Mouse (Mus musculus) heart, embryonic 16.5 days (tissue): Measurements from ENCODE around the gene Brms1l. TPM values are rescaled to one million over a fixed set of nuclear protein-coding genes. Genes with fewer than 3 reads are reported as not detected.

ENCODE experiments used
- ATAC-seq: fragments of 200-750 bp; cut with Nextera tagmentation; replicated peaks from 2 replicates; pipeline ENCODE4 v1.8.0; 2017; ENCODE audit warnings: moderate number of reproducible peaks; ENCODE audit not compliant: insufficient read depth, low FRiP score; ENCODE audit errors: extremely low read depth
- H3K27ac ChIP-seq: fragments of 300-500 bp; sonication (generic); 2 replicates; pipeline ENCODE4 v1.5.1; 2014; ENCODE audit warnings: mild to moderate bottlenecking, low read length, control low read depth, moderate library complexity
- H3K27me3 ChIP-seq: fragments of 300-500 bp; sonication (generic); 2 replicates; pipeline ENCODE4 v1.6.1; 2014; ENCODE audit warnings: low read length, mixed read lengths; ENCODE audit not compliant: control insufficient read depth, insufficient read depth
- H3K36me3 ChIP-seq: fragments of 300-500 bp; sonication (generic); 2 replicates; pipeline ENCODE4 v1.6.1; 2014; ENCODE audit not compliant: control insufficient read depth, insufficient read depth
- H3K4me1 ChIP-seq: fragments of 300-500 bp; sonication (generic); 2 replicates; pipeline ENCODE4 v1.6.1; 2014; ENCODE audit warnings: low read length, mixed read lengths; ENCODE audit not compliant: control insufficient read depth, insufficient read depth
- H3K4me2 ChIP-seq: fragments of 300-500 bp; sonication (generic); 2 replicates; pipeline ENCODE4 v1.6.1; 2014; ENCODE audit warnings: low read depth, mild to moderate bottlenecking, control low read depth, low read length
- H3K4me3 ChIP-seq: fragments of 300-500 bp; sonication (generic); 2 replicates; pipeline ENCODE4 v1.5.1; 2014; ENCODE audit warnings: mild to moderate bottlenecking, control low read depth, low read length
- H3K9ac ChIP-seq: fragments of 300-500 bp; sonication (generic); 2 replicates; pipeline ENCODE4 v1.6.1; 2014; ENCODE audit warnings: low read length, control low read depth
- H3K9me3 ChIP-seq: fragments of 300-500 bp; sonication (generic); replicated peaks from 2 replicates; pipeline ENCODE4 v1.6.1; 2016; ENCODE audit warnings: low read length; ENCODE audit not compliant: control insufficient read depth
- WGBS: fragments of 180-500 bp; shearing (Covaris S2); extraction: QIAGEN DNeasy Blood & Tissue Kit; methylation state at CpG from one replicate; pipeline ENCODE4 v1.1.7; 2014; 5-methylcytosine and 5-hydroxymethylcytosine counted together
- microRNA-seq: library from miRNA; unstranded; fragments of <30 nt; microRNA quantifications from one replicate; pipeline ENCODE4, GENCODE M21; 2017
- polyA plus RNA-seq: library from polyadenylated mRNA; unstranded; fragments of >200 nt; fragmentation: Nextera tagmentation; extraction: Ambion mirVana; gene quantifications from 2 replicates; pipeline ENCODE4 v1.2.1, GENCODE M21; 2015

Gene Brms1l
- polyA plus RNA-seq, 1 experiment from 2014 or later: 30.8 TPM

DNA sequence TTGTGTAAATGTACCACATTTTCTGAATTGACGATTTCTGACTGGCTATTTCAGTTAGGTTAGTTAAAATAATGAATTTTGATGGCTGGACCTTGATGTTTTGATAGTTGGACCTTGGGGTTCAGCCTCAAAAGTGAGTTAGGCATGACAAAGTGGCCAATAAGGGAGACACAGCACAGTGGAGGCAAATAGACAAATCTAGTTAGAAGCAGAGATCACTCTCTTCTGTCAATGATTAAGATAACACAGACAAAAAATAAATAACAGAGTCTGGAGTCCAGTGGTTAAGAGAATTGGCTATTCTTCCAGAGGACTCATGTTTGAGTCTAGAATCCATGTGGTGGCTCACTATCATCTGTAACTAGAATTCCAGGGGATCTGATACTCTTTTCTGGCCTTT lies 68.7 kb downstream of the Brms1l start:
- WGBS: 67% methylated on average over 1 of the region's 1 CpGs

DNA sequence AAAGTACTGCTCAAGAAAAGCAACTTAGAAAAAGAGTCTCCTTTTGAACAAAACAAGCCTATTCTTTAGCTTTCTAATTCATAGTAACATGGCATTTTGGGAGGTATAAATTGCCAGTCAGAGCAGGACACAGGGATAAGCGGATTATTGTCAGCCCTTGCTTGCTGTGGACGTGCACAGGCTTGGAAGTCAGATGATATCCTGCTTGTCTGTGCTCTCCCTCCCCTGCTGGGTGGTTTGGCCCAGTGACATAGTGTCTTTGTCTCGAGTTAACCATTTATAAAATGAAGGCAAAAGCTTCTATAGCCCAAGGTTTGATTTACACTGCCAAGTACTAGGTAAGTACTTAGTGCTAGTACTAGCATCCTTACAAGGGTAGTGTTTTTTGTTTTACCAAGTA lies 76.0 kb downstream of the Brms1l start:
- ATAC-seq: no peak
- Histone ChIP-seq H3K4me2 (no peak overlapping the region), H3K27ac (no peak overlapping the region), H3K4me3 (no peak overlapping the region), H3K27me3 (no peaks in the 10 kb centered on the region), H3K36me3 (no peaks in the 10 kb centered on the region), H3K9me3 (no peaks in the 10 kb centered on the region), H3K4me1 (no peaks in the 10 kb centered on the region), H3K9ac (no peak overlapping the region)
- 54% methylated on average over 3 of the region's 3 CpGs for whole genome bisulfite sequencing

More for the DNA sequence above, 68.7 kb downstream of the Brms1l start:
- H3K9me3 ChIP-seq: no peaks in the 10 kb centered on the region
- no peaks in the 10 kb centered on the region for H3K36me3 ChIP-seq
- H3K4me3 ChIP-seq: no peak overlapping the region
- H3K4me1 ChIP-seq: no peaks in the 10 kb centered on the region
- H3K4me2 ChIP-seq: no peak overlapping the region
- no peak for ATAC-seq
- no peak overlapping the region for H3K9ac ChIP-seq
- H3K27me3 ChIP-seq: no peaks in the 10 kb centered on the region
- H3K27ac ChIP-seq: no peak overlapping the region

DNA sequence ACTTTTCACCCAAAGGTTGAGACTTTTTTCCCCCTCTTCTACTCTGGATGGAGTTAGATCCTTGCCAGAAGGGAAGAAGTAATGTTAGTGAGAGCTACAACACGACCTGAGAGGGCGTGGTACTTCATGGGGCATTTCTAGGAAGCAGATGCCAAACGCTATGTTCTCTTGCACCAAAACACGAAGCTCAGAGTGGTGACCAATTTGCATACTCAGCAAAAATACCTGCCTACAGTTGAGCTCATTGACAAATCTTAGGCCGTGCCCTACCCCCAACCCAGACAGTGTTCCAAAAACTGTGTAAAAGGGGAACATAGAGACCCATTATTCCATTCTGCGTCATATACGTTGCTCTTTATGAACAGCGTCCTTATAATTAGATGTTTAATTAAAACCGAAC lies 77.1 kb downstream of the Brms1l start:
- WGBS: 74% methylated on average over 9 of the region's 9 CpGs

DNA sequence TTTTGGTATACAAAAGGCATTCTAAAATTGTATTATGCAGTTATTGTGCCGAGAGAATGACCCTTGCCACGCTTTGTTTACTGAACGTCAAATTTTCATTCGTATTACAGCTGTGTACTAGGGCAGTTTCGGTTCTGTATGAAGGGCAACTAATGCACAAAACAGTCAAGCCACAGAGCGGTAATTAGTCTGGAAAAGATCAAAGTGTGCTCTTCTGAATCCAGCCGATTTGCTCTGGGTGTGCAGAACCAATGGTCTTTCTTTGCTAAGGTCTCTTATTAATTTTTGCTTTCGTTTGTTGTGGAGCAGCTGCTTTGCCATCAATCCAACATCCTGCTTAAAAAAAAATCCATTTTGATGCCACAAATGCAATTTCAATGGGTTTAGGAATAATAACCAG lies 80.1 kb downstream of the Brms1l start:
- Histone ChIP-seq H3K27me3 (no peaks in the 10 kb centered on the region), H3K4me2 (no peak overlapping the region), H3K36me3 (no peaks in the 10 kb centered on the region), H3K27ac (no peak overlapping the region), H3K4me3 (no peak overlapping the region), H3K9ac (no peak overlapping the region), H3K4me1 (no peaks in the 10 kb centered on the region), H3K9me3 (no peaks in the 10 kb centered on the region)
- 80% methylated on average over 8 of the region's 8 CpGs for WGBS
- ATAC-seq: no peak

More for the DNA sequence above, 77.1 kb downstream of the Brms1l start:
- H3K27me3 ChIP-seq: no peaks in the 10 kb centered on the region
- ATAC-seq: no peak
- no peak overlapping the region for H3K4me3 ChIP-seq
- no peak overlapping the region for H3K4me2 ChIP-seq
- H3K9me3 ChIP-seq: no peaks in the 10 kb centered on the region
- no peaks in the 10 kb centered on the region for H3K4me1 ChIP-seq
- H3K27ac ChIP-seq: no peak overlapping the region
- no peak overlapping the region for H3K9ac ChIP-seq
- H3K36me3 ChIP-seq: no peaks in the 10 kb centered on the region

DNA sequence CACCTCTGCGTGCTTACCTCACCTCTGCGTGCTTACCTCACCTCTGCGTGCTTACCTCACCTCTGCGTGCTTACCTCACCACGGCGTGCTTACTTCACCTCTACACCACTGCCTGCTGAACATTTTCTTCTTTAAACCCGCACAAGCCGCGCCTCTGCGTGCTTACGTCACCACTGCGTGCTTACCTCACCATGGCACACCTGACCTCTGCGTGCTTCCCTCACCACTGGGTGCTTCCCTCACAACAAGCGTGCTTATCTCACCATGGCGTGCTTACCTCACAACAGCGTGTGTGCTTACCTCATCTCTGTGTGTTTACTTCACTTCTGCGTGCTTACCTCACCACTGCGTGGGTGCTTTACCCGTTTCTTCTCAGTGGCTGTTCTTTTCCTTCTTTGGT lies 80.9 kb downstream of the Brms1l start:
- H3K4me2 ChIP-seq: no peak overlapping the region
- H3K27ac ChIP-seq: no peak overlapping the region
- WGBS: 88% methylated on average over 19 of the region's 19 CpGs
- H3K36me3 ChIP-seq: no peaks in the 10 kb centered on the region
- no peaks in the 10 kb centered on the region for H3K4me1 ChIP-seq
- no peak overlapping the region for H3K4me3 ChIP-seq
- H3K27me3 ChIP-seq: no peaks in the 10 kb centered on the region
- H3K9me3 ChIP-seq: no peaks in the 10 kb centered on the region
- H3K9ac ChIP-seq: no peak overlapping the region
- ATAC-seq: no peak

Small RNAs within 50 kb of the gene (microRNA-seq; reads per million reads assigned to microRNA genes)
- gene Gm23394: 1.8 reads per million

Other genes with a start within 250 kb of the Brms1l start
- 0.08 TPM in 1 of 2 replicates, not detected in the other for gene Insm2, start 236.9 kb upstream of the Brms1l start, polyA plus RNA-seq
- gene Ralgapa1, start 15.2 kb upstream of the Brms1l start, polyA plus RNA-seq: 14.2 and 16.8 TPM in 2 replicates